Mouse (Mus musculus) T-helper 1 cell (primary cell): ENCODE results near the gene Tfe3.

Source experiments
- in situ Hi-C: fragments of 300-600 bp; cut with MboI, MseI; formaldehyde crosslinking; loops from one replicate; pipeline ENCODE4 v1.15.1; 2025; ENCODE audit warnings: high pct_unique_total_duplicates

Tfe3 gene

DNA sequence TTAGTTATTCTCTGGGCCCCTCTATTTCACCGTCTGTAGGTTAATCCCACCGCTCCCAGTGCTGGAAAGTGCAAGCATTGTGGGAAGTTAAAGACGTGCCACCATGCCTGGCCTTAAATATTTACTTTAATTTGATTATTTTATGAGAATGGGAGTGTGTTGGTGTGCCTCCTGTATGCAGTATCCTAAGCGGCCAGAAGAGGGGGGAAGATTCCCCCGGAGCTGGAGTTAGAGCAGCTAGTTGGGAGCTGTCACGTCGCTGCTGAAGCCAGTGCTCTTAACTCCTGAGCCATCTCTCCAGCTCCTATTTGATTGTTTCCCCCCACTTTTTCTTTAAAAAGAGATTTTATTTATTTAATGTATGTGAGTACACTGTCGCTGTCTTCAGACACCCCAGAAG, 52.7 kb downstream of the Tfe3 start:
- in situ Hi-C loops = loop anchor here (25.0 kb wide), 1 partner anchor 1097 kb away; no protein-coding TSS in a partner anchor

DNA sequence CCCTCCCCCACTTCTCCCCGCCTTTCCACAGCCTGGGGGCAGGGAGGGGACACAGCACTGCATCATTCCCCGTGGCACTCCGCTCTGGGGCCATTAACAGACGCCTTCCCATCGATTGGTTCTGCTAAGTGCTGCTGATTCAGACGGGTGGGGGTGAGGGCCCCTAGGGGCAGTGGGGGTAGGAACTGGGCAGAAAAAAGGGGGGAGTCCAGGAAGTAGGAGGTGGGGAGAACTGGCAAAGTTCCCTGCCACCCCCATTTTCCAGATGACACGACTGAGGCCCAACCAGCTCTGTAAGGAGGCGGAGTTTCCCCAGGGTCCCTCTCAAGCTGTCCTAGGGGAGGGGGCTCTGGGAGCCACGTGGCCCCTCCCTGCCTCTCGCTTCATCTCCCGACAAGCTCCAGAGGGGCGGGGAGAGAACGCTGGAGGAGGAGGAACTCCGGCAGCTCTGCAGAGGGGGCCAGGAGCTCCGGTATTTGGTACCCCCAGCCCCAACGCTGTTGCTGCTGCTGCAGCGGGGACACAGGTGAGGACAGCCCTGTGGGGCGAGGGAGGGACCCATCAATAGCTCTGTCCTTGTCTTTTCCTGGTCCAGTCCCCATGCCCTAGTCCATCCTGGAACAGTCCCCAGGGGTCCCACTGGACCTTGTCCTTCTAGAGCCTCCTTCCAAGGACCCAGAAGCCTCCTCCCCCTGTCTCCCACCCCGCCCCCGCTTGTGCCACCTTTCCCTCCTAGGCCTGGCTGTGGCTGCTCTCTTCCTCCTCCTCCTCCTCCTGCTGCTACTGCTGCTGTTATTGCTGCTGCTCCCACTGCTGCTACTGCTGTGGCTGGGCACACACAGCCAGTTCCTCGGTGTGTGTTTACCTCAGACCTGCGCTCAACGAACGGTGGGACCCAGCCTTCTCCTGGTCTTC, 59.8 kb downstream of the Tfe3 start, which contains the start of gene Kcnd1:
Gene Kcnd1 (plus strand): TSS at position 425 of the 915 bp plus-strand sequence.
- in situ Hi-C loops = loop anchor here (25.0 kb wide), 1 partner anchor 1090 kb away; no protein-coding TSS in a partner anchor
